Mouse (Mus musculus): ENCODE data around the gene Akap13.

Gene Akap13

GRCm38 (mm10) chr7:75455223-75456151 is at the start of gene Akap13:
TSS of gene Akap13 (plus strand) at chr7:75455534.
- peak; percentile 95 to 96 for DNase-seq (ENCODE audit: low spot score in 2 of 2)

- DNase-seq (ENCODE audit: low spot score in 2 of 2): no peak
Measured at GRCm38 (mm10) chr7:75410641-75411040, 44.7 kb upstream of the Akap13 start.

- no peak for DNase-seq (ENCODE audit: low spot score in 2 of 2)
Measured at GRCm38 (mm10) chr7:75411226-75411625, 44.1 kb upstream of the Akap13 start.

- DNase-seq (ENCODE audit: low spot score in 2 of 2): no peak
Measured at GRCm38 (mm10) chr7:75412011-75412510, 43.3 kb upstream of the Akap13 start.

GRCm38 (mm10) chr7:75412568-75412967 is 42.8 kb upstream of the Akap13 start:
- DNase-seq (ENCODE audit: low spot score in 2 of 2): peak; percentile 10 to 20

GRCm38 (mm10) chr7:75413903-75414302 is 41.4 kb upstream of the Akap13 start:
- no peak for DNase-seq (ENCODE audit: low spot score in 2 of 2)

- no peak for DNase-seq (ENCODE audit: low spot score in 2 of 2)
Measured at GRCm38 (mm10) chr7:75414316-75414715, 41.0 kb upstream of the Akap13 start.

- DNase-seq (ENCODE audit: low spot score in 2 of 2): no peak
Measured at GRCm38 (mm10) chr7:75415166-75415881, 40.0 kb upstream of the Akap13 start.

- DNase-seq (ENCODE audit: low spot score in 2 of 2): no peak
Measured at GRCm38 (mm10) chr7:75415882-75416585, 39.3 kb upstream of the Akap13 start.

GRCm38 (mm10) chr7:75420927-75421326 is 34.4 kb upstream of the Akap13 start:
- no peak for DNase-seq (ENCODE audit: low spot score in 2 of 2)

GRCm38 (mm10) chr7:75424121-75424520 is 31.2 kb upstream of the Akap13 start:
- no peak for DNase-seq (ENCODE audit: low spot score in 2 of 2)

- peak; percentile 81 to 86 for DNase-seq (ENCODE audit: low spot score in 2 of 2)
Measured at GRCm38 (mm10) chr7:75427322-75427721, 28.0 kb upstream of the Akap13 start.

GRCm38 (mm10) chr7:75428913-75429312 is 26.4 kb upstream of the Akap13 start:
- no peak for DNase-seq (ENCODE audit: low spot score in 2 of 2)

- DNase-seq (ENCODE audit: low spot score in 2 of 2): no peak
Measured at GRCm38 (mm10) chr7:75430550-75430949, 24.8 kb upstream of the Akap13 start.

- no peak for DNase-seq (ENCODE audit: low spot score in 2 of 2)
Measured at GRCm38 (mm10) chr7:75431043-75431442, 24.3 kb upstream of the Akap13 start.

GRCm38 (mm10) chr7:75432046-75432445 is 23.3 kb upstream of the Akap13 start:
- no peak for DNase-seq (ENCODE audit: low spot score in 2 of 2)

GRCm38 (mm10) chr7:75436413-75437174 is 18.7 kb upstream of the Akap13 start:
- DNase-seq (ENCODE audit: low spot score in 2 of 2): no peak

- DNase-seq (ENCODE audit: low spot score in 2 of 2): no peak
Measured at GRCm38 (mm10) chr7:75439570-75439969, 15.8 kb upstream of the Akap13 start.

GRCm38 (mm10) chr7:75440241-75440640 is 15.1 kb upstream of the Akap13 start:
- no peak for DNase-seq (ENCODE audit: low spot score in 2 of 2)

- DNase-seq (ENCODE audit: low spot score in 2 of 2): no peak
Measured at GRCm38 (mm10) chr7:75441947-75442346, 13.4 kb upstream of the Akap13 start.

Measured in urinary bladder, postnatal 36 days (tissue).